Mouse (Mus musculus) embryo, embryonic 11 days (tissue): Measurements from ENCODE around the gene Strada.
A peak's percentile ranks its signal among the peaks of the same experiment; 100 is the strongest.
"Not testable (repeated sequence)": the region's sequence is repeated elsewhere in the genome, so short reads cannot be mapped to it uniquely, and the experiment has no call there.

Source experiments
- DNase-seq: peaks from one replicate; pipeline ENCODE4 v3.0.0-alpha.2; 2015

Gene Strada

DNA sequence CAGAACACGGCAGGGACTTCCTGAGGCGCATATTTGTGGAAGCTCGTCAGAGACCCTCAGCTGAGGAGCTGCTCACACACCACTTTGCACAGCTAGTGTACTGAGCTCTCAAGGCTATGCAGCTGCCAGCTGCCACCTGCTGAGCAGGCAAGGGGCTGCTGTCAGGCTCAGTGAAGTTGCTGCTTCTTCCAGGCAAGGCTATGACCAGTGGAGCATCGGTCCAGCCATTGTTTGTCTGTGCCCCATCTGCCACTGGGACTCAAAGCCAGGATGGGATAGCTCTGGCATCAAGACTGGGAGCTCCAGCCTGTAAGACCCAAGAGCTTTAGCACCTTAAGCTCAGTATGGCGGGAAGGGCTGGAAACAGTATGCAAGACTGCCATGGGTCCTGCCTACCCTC lies 47.9 kb downstream of the Strada start:
- DNase-seq: no peak

DNA sequence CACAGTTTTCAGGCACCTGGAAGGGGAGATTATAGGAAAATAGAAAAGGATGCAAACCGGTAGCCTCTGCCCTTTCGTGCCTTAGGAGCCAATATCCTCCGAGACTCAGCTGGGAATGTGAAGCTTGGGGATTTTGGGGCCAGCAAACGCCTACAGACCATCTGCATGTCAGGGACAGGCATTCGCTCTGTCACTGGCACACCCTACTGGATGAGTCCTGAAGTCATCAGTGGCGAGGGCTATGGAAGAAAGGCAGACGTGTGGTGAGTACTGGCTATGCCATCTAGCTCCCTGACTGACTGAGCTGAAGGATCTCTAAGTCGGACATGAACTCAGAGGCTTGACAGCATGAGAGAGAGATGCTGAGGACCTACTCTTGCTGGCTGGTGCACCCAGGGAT lies 49.8 kb downstream of the Strada start:
- DNase-seq: no peak

DNA sequence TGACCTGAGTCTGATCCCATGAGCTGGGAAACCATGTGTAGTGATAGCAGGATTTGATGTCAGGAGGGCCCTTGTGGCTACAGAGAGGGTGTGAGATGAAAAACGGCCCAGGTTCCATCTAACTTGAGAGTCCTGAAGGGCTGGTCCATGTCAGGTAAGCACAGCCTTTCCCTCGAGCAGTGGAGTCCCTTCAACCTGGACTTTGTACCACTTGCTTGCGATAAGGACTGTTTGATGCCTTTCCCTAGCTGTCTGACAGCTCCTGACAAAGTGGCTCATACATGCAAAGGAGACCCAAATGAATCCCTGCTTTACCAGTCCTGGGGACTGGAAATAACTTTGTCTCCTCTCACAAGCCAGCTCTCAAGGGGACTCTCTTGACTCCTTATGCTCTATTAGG lies 50.7 kb downstream of the Strada start:
- no peak for DNase-seq

DNA sequence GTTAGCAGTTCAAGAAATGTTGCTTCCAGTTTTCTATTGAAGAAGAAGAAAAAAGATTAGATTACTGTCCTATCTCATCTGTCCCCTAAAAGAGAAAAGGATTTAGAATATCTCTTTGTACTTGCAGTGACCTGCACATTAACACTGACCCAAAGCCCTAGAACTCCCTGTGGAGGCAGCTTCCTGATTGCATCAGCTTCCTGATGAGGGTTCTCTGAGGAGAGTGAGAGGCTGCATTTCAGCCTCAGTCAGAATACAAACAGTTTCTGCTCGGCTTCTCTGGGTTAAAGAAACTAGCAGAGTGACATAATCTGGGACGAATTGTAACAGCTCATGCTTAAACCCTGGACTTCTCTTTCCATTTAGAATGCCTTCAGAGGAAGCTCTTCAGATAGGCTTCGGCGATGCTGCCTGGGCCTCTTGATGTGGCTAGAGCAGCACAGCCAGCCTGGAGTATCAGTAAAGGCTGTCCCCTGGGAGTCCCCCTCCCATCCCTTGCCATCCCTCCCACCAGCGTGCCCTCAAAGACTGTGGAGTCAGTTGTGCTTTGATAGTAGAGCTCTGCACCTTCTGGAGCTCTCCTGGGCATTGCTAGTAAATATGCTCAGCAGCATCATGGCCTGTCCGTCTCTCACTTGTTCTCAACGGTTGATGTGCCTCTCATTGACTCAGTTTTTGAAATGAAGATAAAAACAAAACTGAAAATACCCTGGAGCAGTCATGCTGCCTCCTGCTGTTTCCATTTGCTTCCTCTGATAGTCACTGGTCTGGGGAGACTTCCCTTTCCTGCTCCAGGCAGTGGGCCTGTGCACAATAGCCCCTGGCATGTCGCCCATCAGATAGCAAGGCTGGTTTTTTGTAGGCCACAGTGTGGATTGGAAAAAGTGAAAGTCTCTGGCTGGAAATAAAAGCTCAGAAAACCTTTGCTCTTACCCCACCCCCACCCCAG lies 67.1 kb downstream of the Strada start:
- DNase-seq: peak; percentile 41

DNA sequence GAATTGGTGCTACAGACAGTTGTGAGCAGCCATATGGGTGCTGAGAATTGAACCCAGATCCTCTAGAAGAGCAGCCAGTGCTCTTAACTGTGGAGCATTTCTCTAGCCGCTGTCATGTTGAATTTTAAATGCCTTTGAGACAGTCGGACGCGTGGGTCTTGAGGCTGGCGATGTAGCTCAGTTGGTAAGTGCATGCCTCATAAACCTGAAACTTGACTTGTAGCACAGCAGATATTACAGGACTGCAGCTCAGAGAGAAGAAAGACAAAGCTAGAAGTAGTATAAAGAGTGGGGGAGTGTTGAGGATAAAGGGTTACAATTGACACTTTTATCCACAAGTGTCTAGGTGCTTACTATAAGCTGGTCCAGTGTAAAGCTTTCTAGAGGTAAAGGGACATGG lies 69.5 kb downstream of the Strada start:
- no peak for DNase-seq

DNA sequence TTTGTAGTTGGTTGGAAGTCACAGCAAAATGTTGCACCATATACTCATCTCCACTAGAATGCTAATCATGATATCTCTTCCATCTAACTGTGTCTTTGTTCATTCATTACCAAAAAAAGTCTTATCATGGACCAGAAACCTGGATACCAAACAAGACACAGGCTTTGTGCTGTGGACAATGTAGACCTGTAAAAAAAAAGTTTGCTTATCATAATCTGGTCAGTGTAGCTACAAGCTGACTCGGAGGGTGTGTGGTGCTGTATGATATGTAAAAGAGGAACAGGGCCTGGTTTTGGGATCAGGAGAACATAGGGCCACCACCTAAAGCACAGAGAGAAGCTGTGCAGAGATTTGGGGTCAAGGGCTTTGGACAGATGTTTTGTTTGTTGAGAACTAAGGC lies 72.5 kb downstream of the Strada start:
- no peak for DNase-seq

DNA sequence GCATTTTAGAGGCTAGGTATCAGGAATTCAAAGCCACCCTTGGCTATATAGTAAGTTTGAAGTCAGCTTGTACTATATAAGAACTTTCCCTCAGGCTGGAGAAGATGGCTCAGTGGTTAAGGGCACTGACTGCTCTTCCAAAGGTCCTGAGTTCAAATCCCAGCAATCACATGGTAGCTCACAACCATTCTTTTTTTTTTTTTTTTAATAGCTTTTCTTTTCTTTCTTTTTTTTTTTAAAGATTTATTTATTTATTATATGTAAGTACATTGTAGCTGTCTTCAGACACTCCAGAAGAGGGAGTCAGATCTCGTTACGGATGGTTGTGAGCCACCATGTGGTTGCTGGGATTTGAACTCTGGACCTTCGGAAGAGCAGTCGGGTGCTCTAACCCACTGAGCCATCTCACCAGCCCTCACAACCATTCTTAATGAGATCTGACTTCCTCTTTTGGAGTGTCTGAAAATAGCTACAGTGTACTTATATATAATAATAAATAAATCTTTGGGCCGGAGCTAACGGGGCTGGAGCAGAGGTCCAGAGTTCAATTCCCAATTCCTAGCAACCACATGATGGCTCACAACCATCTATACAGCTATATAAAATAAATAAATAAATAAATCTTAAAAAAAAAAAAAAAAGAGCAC lies 75.1 kb downstream of the Strada start:
- not testable (repeated sequence) for DNase-seq

DNA sequence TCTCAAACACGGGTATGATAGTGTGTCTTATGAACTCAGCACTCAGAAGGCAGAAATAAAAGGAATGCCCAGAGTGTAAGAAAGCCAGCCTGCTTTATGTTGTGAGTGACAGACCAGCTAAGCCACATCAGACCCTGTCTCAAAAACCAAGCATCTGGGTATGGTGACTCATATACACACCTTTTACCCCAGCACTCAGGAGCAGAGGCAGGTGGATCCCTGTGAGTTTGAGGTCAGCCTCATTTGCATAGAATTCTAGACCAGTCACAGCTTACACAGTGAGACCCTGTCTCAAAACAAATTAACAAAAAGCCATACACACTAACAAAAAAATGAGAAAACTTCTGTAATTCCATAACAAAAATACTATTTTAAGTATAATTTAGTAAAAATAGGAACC lies 76.1 kb downstream of the Strada start:
- DNase-seq: no peak

DNA sequence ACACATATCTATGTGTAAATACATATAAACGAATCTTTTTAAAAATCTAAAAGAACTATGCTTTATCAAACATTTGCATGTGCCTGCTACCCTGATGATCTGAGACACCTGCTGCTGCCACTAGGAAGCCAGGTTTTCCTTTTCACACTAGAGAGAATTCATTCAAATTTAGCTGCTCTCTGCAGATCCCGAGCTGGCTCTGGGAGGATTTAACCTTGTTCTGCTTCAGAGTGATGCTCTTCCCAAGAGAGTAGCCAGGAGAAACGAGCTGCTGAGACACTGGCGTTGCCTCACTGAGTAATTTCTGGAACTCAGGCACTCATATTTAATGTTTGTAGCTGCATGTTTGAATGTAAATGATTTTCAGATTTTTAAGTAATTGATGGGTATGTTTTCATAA lies 77.2 kb downstream of the Strada start:
- no peak for DNase-seq

DNA sequence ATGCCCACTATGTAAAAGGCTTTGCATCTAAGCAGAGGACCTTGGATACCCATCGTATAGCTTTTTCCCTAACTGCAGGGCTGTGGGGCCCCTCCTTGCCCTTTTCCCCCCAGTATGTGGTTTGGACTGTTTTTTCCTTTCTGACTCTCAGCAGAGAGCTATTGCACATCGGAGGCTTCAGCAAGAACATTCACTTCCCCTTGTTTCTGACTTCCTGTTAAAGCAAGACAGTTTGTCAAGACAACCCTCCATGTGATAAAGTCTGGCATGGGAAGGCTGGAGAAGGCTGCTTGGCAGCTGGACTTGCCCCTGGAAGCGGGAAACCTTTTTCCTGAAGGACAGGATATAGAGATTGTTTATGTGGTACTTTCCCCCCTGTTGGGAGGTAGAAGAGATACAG lies 79.2 kb downstream of the Strada start:
- no peak for DNase-seq

DNA sequence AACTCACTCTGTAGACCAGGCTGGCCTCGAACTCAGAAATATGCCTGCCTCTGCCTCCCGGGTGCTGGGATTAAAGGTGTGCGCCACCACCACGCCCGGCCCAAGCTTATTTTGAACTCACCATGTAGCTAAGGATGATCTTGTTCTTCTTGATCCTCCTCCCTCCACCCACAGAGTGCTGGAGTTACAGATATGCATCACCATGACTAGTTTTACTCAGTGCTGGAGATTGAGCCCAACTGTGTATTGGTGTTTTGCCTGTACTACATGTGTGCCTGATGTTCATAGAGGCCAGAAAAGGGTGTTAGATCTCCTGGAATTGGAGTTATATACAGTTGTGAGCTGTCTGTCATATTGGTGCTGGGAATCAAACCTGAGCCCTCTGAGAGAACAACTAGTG lies 79.7 kb downstream of the Strada start:
- DNase-seq: no peak
